Mouse (Mus musculus) liver, embryonic 16.5 days (tissue): ENCODE measurements around the gene Abcg3. TPM values are rescaled to one million over a fixed set of nuclear protein-coding genes. Genes with fewer than 3 reads are reported as not detected.
"Not testable (repeated sequence)": the region's sequence is repeated elsewhere in the genome, so short reads cannot be mapped to it uniquely, and the experiment has no call there.

Experiments used
- ATAC-seq: fragments of 200-750 bp; cut with Nextera tagmentation; 2 replicates; pipeline ENCODE4 v1.8.0; 2017; ENCODE audit warnings: low read depth, mild to moderate bottlenecking, moderate number of reproducible peaks, moderate library complexity
- H3K27ac ChIP-seq: fragments of 300-500 bp; sonication (generic); 2 replicates; pipeline ENCODE4 v1.5.1; 2014; ENCODE audit warnings: mild to moderate bottlenecking, low read length
- H3K27me3 ChIP-seq: fragments of 300-500 bp; sonication (generic); 2 replicates; pipeline ENCODE4 v1.6.1; 2014; ENCODE audit warnings: low read depth, low read length, mixed read lengths; ENCODE audit not compliant: control insufficient read depth, insufficient read depth
- H3K36me3 ChIP-seq: fragments of 300-500 bp; sonication (generic); 2 replicates; pipeline ENCODE4 v1.6.1; 2014; ENCODE audit warnings: mild to moderate bottlenecking; ENCODE audit not compliant: control insufficient read depth, insufficient read depth
- H3K4me1 ChIP-seq: fragments of 300-500 bp; sonication (generic); 2 replicates; pipeline ENCODE4 v1.6.1; 2014; ENCODE audit warnings: low read depth, low read length, mixed read lengths; ENCODE audit not compliant: control insufficient read depth
- H3K4me2 ChIP-seq: fragments of 300-500 bp; sonication (generic); 2 replicates; pipeline ENCODE4 v1.6.1; 2014; ENCODE audit warnings: low read depth, low read length, mixed read lengths
- H3K4me3 ChIP-seq: fragments of 300-500 bp; sonication (generic); 2 replicates; pipeline ENCODE4 v1.5.1; 2014; ENCODE audit warnings: low read depth, mild to moderate bottlenecking, low read length
- H3K9ac ChIP-seq: fragments of 300-500 bp; sonication (generic); 2 replicates; pipeline ENCODE4 v1.6.1; 2014; ENCODE audit warnings: low read depth, low read length
- H3K9me3 ChIP-seq: fragments of 300-500 bp; sonication (generic); replicated peaks from 2 replicates; pipeline ENCODE4 v1.6.1; 2016; ENCODE audit warnings: low read length; ENCODE audit not compliant: control insufficient read depth
- WGBS: fragments of 180-500 bp; shearing (Covaris S2); extraction: QIAGEN DNeasy Blood & Tissue Kit; methylation state at CpG from one replicate; pipeline ENCODE4 v1.1.7; 2014; ENCODE audit not compliant: insufficient replicate concordance; 5-methylcytosine and 5-hydroxymethylcytosine counted together
- polyA plus RNA-seq: library from polyadenylated mRNA; unstranded; fragments of >200 nt; fragmentation: Nextera tagmentation; extraction: Ambion mirVana; gene quantifications from 2 replicates; pipeline ENCODE4 v1.2.1, GENCODE M21; 2015

The Abcg3 gene
- polyA plus RNA-seq, 1 experiment from 2014 or later: 5.5 TPM

GRCm38 (mm10) chr5:104955208-104955607, 27.3 kb downstream of the Abcg3 start:
- 71% methylated on average over 3 of the region's 3 CpGs for WGBS
- H3K27me3 ChIP-seq: no peaks in the 10 kb centered on the region
- H3K36me3 ChIP-seq: no peaks in the 10 kb centered on the region
- no peaks in the 10 kb centered on the region for H3K4me1 ChIP-seq
- ATAC-seq: no peak
- no peak overlapping the region for H3K9ac ChIP-seq
- H3K9me3 ChIP-seq: no peaks in the 10 kb centered on the region
- no peak overlapping the region for H3K4me3 ChIP-seq
- H3K27ac ChIP-seq: no peak overlapping the region
- H3K4me2 ChIP-seq: no peak overlapping the region

DNA sequence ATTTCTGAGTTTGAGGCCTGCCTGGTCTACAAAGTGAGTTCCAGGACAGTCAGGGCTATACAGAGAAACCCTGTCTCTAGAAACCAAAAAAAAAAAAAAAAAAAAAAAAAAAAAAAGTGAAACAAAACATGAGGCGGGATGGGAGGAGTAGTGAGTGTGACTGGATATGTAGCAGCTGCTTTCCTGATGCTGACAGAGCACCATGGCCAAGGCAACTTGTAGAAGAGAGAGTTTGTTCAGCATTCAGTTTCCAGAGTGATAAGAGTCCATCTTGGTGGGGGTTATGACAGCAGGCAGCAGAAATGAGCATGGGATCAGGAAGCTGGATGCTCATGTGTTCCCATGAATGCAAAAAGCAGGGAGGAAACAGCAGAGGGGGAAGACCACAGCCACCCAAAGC, 35.6 kb downstream of the Abcg3 start:
- no peak overlapping the region for H3K9ac ChIP-seq
- H3K4me2 ChIP-seq: no peak overlapping the region
- no peak for ATAC-seq
- WGBS: 27% methylated on average over 1 of the region's 1 CpGs
- H3K9me3 ChIP-seq: no peaks in the 10 kb centered on the region
- no peaks in the 10 kb centered on the region for H3K4me1 ChIP-seq
- no peak overlapping the region for H3K4me3 ChIP-seq
- no peaks in the 10 kb centered on the region for H3K36me3 ChIP-seq
- H3K27me3 ChIP-seq: no peaks in the 10 kb centered on the region
- H3K27ac ChIP-seq: no peak overlapping the region

- Histone ChIP-seq H3K9me3 (no peaks in the 10 kb centered on the region), H3K4me1 (no peaks in the 10 kb centered on the region), H3K4me3 (no peak overlapping the region), H3K27ac (no peak overlapping the region), H3K27me3 (no peaks in the 10 kb centered on the region), H3K9ac (no peak overlapping the region), H3K36me3 (no peaks in the 10 kb centered on the region), H3K4me2 (no peak overlapping the region)
- ATAC-seq: no peak
- 63% methylated on average over 7 of the region's 7 CpGs for WGBS
Measured at GRCm38 (mm10) chr5:104934148-104934547, 48.4 kb downstream of the Abcg3 start.

- H3K4me1 ChIP-seq, H3K4me3 ChIP-seq, ATAC-seq, H3K4me2 ChIP-seq, H3K9me3 ChIP-seq, H3K9ac ChIP-seq, H3K36me3 ChIP-seq, H3K27me3 ChIP-seq, H3K27ac ChIP-seq: not testable (repeated sequence)
- 75% methylated on average over 5 of the region's 5 CpGs for WGBS
Measured at GRCm38 (mm10) chr5:104906556-104906955, 76.0 kb downstream of the Abcg3 start.

Other genes with a start within 250 kb of the Abcg3 start
- 0.84 and 0.89 TPM in 2 replicates for gene Zfp951, start 122.6 kb downstream of the Abcg3 start, polyA plus RNA-seq
- gene Gbp9, start 156.8 kb upstream of the Abcg3 start, polyA plus RNA-seq: 0.89 and 1.2 TPM in 2 replicates
- gene Gbp8, start 156.8 kb upstream of the Abcg3 start, polyA plus RNA-seq: 3.5 and 3.7 TPM in 2 replicates
- gene Gbp4, start 156.9 kb upstream of the Abcg3 start, polyA plus RNA-seq: 0.72 and 0.91 TPM in 2 replicates